Mouse (Mus musculus) kidney, postnatal 25 days (tissue): ENCODE results near the gene Pcolce2.
A peak's percentile ranks its signal among the peaks of the same experiment; 100 is the strongest.
"Not testable (repeated sequence)": the region's sequence is repeated elsewhere in the genome, so short reads cannot be mapped to it uniquely, and the experiment has no call there.

ENCODE experiments used
- DNase-seq, 2 experiments: peaks; one replicate each; pipeline ENCODE4 v3.0.0; 2021; ENCODE audit warnings: mixed read lengths in 2 of 2

Gene Pcolce2

DNA sequence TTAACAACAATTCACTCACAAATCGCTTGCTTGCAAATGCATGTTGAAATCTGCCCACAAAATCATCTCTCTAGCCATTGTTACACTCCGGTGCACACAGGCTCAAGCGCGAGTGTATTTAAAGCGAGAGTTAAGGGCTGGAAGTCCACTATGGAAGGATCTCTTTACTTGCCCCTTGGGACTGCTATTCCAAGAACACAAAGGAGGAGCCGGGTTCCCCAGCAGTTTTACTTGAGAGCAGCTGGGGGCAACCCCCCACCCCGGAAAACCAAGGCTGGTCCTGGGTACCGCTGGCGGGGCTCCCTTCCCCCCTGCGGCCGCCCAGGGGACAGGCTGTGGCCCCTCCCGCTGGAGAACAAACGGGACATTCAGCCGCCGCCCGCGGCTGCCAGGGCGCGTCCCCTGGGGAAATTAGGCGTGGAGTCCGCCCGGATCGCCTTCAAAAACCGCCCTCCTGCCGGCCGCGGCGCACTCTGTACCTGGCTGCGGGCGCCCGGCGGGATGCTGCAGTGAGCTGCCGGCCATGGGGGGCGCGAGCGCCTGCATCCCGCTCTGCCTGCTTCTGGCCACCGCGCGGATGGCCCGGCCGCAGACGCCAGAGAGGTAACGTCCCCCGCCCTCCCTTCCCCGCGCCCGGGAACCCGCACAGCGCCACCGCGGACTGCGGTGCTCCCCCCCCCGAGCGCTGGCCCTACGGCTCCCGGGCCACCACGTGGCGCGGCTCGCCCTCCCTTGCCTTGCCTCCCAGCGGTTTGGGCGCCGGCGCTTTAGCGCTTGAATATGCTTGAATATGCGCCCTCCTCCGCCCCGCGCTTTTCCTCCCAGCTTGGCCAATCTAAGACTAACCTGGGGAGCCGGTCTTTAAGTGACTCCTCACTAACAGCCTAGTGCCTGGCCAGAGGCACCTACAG, at the start of gene Pcolce2:
Gene Pcolce2, plus strand, starts transcription at position 331 of the 911 bp plus-strand sequence.
- peak; percentile 50 to 77 for DNase-seq

DNA sequence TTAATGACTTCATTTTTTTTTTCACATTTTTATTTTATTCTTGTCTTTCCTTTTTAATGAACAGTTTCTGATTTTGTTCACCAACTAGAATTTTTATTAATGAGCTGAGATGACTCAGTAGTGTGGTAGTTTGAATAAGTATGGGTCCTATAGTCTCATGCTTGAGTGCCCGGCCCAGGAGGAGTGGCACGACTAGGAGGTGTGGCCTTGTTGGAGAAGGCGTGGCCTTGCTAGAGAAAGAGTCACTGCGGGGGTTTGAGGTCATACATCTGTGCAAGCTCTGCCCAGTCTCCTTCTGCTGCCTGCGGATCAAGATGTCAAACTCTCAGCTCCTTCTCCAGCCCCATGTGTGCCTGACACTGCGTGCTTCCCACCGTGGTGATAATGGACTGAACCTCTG, 49.3 kb upstream of the Pcolce2 start:
- no peak for DNase-seq

DNA sequence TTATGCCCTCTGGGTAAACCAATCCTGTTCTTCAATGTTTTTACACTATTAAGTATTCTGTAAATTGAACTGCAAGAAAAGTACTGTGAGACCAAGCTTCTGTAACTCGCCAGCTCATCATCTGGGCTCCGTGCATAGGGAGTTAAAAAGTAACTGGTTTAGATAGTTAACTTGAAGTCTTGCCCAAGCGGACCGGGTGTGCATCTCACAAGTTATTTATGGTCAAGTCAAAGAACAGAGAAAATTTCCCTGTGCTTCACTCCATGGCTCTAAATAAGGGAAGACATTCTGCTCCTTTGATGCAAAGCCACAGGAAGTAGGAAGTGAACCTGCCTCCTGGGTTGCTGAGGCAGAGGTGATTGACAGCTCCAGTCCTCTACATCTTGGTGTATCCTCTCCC, 43.1 kb upstream of the Pcolce2 start:
- DNase-seq, result peak; percentile 53 to 68

DNA sequence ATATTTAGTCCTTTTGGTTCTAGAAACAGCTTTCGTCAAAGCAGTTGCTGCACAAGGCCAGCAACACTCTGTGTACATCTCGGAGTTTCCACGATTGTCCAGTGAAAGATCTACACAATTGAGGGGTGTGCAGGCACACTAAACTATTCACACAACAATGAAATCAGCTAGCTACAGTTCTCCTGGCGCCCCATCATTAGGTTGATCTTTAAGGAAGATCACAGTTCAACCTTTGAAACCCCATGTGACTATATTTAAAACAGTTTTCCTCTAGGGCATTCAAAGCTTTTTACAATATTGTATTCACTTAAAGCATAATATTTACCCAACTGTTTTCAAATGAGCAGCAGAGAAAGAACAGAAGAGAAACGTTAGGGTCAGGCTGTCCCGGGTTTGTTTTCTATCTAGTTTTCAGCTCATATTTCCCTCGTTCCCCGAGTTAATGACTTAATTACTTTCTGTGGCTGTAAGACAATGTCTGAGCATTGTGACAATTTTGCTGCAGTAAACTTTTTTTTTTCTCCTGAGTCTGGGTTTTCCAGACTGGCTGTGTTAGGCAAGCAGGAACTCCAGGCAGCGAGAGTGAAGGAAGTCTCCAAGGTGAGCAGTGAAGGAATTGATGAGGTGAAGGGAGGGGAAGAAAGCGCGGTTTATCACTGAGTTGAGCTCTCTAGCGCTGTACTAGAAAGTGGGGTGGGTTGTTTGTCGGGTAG, 39.8 kb upstream of the Pcolce2 start:
- DNase-seq, result no peak

DNA sequence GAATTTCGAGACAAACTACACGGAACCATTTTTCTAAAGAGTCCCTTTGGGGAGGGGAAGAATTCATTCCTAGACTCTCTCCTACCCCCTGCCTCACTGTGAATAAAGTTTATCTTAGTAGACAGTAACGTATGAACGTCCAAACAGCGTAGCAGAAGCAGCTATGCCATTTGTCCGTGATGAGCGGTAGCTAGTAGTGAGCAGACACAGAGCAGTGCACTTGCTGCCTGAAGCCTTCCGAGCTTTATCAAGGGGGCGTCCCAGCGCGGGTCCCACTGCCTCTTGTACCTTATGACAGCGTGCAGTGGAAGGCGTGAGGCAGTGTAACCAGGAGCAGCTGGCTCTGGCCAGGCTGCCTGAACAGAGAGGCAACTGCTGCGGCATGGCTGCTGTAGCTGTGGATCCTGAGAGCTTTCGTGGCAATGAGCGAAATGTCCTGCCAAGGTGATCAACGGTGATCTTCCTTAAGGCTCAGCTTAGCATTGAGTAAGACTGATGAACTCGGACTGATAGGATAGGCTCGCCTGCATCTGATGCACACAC, 39.2 kb upstream of the Pcolce2 start:
- peak in 1 of 2 experiments; percentile 14 for DNase-seq

DNA sequence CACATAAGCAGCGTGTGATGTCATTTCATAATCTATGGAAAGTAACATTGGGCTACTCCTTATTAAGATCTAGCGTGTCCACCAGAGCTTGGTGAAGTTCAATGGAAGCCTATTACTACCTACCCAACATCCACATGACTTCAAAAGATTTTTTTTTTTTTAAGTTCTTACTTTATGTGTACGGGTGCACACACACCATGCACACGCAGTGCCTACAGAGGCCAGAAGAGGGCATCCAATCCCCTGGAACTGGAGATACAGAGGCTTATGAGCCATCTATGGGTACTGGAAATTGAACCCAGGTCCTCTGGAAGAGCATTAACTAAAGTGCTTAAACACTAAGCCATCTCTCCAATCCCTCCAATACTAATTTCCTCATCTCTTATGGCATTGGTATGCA, 38.0 kb upstream of the Pcolce2 start:
- DNase-seq, result peak in 1 of 2 experiments; percentile 24

DNA sequence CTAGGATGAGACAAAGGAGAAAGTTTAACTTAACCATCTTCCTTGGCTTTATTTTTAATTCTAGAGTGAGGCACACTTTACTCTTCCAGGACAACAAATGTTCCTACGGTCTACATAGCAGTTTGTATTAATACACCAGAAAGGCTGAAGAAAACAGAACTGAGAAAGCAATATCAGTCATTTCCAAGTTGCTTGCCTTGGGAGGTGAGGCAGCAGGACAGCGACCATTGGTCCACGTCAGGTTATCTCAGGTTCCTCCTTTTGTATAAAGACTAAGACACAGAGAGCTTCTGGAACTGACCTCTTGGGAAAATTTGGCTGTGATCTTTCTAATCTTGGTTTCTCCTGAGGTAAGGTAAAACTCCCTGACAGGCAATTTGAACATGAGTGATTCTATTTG, 34.6 kb upstream of the Pcolce2 start:
- DNase-seq, result no peak

DNA sequence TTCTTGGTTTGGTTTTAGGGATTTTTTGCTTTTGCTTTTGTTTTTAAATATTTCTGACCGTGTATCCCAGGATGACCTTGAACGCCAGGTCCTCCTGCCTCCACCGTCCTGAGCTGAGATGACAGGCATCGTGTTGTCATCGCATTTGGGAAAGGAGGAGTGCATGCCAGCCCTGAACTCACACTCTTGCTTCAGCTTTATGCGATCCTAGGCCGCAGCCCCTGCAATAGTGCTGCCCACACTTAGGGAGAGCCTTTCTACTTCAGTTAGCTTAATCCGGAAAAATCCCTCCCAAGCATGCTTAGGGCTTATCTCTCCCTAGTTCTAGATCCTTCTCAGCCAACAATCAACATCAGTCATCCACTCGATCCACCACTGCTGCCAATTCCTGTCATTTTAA, 34.1 kb upstream of the Pcolce2 start:
- no peak for DNase-seq

DNA sequence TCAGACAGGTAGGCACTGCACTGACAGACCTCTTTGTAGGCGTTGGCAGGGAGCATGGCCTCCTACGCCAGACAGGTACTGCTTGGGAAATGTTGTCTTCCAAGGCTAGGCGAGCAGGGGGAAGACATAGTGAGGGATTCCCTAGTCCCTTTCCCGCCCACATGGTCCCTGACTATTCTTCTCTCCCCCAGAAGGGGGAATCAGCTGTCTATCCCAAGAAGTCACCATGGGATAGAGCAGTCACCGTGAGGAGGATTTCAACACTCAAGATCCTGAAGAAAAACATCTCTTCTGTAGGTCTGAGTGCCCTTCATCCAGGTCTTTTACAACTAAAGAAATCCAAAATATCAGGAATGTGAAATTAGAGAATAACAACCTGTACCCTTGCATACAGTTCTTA, 30.2 kb upstream of the Pcolce2 start:
- DNase-seq, result no peak

DNA sequence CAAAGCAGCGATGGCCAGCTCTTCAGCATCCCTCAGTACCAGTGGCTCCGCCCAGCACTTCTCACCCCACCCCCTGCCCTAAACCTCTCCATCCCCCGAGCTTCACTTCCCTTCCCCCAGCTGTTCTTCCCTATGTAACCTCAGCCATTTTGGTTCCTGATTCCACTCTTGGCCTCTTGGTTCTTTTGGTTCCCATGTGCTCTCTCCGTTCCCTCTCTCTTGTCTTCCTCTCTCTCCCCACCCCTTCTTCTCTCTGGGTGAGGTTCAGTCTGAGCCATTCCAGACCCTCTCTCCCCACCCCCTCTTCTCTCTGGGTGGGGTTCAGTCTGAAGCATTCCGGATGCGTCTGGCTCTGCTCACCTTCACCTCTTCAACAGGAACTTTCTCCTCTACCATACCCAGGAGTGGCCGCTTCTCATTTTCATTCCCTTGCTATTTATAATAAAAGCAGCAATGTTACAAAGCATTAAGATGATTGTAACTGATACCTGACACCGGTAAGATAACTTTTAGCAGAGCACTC, 25.1 kb upstream of the Pcolce2 start:
- DNase-seq, result no peak

DNA sequence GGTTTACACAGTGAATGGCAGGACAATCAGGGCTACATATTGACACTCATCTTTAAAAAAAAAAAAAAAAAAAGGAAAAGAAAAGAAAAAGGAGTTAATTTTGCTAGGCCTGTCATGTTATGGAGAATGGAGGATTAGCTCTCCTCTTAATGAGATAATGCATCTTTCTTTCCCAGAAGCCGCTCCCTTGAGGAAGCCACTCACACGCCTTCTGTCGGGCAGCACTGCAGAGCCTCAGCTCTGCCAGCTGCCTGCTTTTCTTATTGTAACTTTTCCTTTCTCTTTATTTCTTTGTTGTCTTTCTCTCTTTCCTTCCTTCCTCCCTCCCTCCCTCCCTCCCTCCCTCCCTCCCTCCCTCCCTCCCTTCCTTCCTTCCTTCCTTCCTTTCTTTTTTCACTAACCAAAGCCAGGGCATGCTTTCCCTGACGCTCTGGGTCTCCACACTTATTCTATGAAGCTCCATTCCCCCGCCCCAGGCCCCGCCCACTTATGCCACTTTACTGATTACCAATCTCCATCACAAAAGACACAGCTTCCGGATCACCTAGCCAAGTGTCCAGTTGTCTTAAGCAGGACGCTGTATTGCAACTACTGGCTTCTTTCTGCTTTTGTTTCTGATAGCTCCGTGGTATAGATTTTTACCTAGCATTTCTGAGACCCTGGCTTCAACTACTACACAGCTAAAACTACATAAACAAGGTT, 23.8 kb upstream of the Pcolce2 start:
- peak; percentile 45 to 47 for DNase-seq

DNA sequence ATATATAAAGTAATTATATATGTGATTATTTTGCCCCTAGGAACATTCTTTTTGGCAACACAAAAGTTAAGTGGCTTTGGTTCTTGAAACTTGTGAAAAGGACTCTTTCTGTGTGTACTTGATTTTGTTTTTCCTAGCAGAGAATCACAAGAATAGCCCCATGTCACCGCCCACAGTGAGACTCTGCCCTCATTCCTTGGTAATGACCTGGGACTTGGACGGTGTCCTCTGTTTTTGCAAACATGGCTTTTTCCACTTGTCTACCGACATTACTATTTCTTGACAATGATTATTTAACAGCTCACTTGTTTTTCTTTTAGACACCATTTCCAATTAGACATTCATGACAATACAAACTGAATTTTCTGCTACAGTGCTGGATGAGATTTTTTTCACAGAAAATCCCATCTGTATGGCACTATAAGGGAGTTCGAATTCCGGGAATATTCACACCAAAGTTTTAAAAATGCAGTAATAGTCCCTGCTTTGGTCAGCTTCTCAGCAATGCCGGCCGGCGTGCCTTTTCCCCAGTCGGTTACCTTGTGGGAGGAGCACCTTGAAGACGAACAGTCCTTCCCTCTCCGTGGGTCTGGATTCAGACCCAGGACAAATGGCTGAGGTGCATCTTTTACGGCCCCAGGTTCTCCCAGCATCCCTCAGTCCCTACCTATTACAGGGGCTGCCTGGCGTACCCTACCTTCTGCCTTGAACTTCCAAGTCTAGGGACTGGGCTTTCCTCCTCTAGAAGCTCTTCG, 22.4 kb upstream of the Pcolce2 start:
- DNase-seq, result peak; percentile 74 to 86

DNA sequence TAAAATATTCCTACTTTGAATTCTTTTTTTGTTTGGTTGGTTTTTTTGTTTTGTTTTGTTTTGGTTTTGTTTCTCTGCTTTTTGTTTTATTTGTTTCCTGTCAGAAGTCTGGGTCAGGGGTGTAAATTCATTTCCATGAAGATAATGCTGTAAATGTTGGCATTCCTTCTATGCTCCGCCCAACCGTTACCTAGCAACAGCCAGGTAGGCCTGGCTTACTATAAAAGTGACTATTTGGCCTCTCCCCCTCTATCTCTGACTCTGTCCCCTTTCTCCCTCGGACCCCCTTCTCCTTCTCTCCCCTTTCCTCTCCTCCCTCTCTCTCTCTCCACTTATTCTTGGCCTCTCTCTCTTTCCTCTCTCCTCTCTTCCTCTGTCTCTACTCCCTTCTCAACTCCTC, 21.4 kb upstream of the Pcolce2 start:
- DNase-seq, result peak in 1 of 2 experiments; percentile 36

DNA sequence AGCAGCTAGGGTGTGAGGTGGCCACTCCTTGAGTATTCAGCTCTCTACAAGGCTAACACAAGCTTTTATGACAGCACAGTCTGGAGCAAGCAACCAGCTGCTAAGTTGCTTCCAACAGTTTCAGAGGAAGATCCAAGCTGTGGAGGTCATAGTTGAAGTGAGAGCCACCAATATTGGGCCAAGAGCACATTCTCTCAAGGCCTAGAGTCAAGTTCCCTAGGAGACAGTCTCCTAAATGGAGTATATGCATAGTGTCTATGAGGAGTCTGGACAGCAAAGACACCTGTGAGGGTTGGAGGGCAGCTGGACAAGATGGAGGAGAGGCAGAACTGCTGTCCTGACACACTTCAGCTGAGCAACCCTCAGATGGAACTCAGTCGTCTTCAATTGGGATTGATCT, 18.8 kb upstream of the Pcolce2 start:
- DNase-seq, result no peak

DNA sequence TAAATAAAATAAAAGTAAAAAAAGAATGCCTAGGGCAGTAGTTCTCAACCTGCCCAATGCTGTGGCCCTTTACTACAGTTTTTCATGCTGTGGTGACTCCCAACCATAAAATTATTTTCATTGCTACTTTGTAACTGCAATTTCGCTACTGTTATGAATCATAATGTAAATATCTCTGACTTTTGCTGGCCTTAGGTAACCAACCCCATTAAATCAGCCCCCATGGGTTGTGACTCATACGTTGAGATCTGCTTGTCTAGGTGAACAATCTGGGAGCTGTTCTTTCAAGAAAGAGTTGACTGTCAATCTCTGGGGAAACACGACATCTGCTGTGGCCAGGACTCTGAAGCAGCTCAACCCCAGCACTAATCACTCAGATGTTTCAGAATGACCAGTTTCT, 13.3 kb upstream of the Pcolce2 start:
- DNase-seq, result no peak

DNA sequence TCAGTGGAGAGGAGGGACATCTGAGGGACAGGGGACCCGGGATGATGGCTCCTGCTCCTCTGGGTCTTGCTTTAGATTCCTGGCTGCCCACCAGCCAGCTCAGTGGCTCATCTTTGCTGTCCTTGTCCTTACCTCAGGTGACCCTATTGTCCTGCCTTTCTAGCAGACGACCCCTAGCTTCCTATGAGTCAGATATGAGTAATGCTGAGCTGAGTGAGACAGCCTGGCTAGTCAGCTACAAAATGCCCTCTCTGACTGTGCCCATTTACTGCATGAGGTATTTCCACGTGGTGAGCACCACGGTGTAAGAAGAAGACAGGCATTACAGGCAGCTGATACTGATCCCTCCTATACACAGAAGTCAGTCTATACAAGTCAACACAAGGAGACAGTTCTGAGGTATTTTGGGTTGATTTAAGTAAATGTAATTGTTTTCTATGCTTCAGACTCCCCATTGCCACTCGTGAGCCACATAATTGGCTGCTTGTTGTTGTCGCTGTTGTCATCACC, 8.9 kb upstream of the Pcolce2 start:
- no peak for DNase-seq

DNA sequence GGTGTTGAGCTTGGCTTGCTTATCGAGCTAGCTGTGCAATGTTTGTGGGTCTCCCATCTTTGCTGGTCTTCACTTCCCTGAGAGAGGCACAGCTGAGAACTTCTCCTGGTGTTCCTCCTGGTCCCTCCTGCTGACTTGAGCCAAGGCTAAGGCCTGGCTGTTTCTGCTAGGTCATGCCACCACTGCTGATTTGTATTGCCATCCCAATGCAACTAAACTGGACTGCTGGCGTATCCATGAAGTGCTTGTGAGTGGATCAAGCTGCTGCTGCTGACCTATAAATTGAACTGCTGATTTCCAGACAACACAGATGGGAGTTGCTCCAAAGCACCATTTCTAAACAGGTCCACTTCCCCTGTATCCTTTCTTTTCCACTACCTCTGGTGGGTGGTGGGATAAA, 7.8 kb upstream of the Pcolce2 start:
- not testable (repeated sequence) for DNase-seq

DNA sequence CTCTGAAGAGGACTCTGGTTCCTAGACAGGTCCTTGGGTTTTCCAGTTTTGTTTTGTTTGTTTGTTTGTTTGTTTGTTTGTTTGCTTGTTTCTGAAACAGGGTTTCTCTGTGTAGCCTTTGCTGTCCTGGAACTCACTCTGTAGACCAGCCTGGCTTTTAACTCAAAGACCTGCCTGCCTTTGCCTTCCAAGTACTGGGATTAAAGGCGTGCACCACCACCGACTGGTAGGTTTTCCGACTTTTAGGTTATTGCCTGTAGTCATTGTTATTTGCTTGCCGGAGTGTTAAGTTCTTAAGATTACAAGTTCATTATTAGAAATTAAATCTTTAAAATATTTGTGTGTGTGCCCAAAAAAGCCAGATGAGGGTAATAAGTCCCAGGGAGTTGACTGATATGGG, 1.0 kb upstream of the Pcolce2 start:
- DNase-seq, result no peak

DNA sequence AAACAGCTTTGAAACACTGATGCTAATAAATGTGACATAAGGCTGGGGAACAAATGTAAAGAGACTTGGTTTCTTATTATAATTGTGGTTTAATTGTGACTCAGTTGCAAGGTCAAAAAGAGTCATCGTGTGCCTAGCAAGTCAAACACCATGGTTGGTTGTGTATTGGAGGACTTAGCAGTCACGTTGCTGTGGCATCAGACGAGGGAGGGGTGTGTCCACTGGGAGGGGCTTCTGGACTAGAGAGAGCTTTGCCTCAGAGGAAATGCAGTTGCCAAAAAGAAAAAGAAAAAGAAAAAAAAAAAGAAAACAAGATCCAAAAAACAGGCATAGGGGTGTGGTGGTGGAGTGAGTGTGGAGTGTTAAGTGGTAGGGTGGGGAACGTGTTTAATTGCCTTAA, 2.5 kb downstream of the Pcolce2 start:
- DNase-seq, result no peak

DNA sequence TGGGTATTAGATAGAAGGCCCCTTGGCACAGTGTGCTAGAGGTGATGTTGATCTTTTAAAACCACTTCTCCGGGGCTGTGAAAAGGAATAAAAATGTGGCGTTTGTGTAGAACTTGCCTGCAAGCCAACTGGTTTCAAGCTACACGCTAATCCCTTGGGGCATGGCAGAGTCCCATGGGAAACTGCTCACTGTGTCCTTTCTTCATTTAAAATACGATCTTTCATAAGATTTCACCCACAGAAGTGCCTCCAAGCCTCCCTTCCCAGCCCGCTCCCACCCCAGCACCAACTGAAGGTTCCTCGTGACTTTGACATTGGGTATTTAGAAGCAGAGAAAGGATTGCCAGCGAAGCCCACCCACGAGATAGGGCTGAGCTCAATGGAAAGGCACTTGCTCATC, 8.5 kb downstream of the Pcolce2 start:
- no peak for DNase-seq

DNA sequence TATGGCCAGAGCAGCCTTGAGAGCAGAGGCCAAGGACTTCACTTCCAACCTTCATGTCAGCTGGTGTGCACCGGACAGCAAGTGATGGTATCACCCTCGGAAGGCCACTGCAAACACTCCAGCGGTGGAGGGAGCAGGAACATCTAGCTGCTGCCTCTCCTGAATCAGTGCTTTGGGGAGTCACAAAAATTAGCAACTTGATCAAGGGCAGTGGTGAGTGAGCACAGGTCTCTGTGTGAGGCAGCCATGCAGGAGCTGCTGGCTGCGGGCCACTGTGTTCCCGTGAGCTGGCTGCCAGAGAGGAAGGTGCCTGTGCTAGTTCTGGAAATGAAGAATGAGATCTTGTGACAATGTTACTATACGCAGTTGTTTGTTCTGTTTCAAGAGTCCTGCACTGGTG, 16.0 kb downstream of the Pcolce2 start:
- DNase-seq, result peak; percentile 21 to 57

DNA sequence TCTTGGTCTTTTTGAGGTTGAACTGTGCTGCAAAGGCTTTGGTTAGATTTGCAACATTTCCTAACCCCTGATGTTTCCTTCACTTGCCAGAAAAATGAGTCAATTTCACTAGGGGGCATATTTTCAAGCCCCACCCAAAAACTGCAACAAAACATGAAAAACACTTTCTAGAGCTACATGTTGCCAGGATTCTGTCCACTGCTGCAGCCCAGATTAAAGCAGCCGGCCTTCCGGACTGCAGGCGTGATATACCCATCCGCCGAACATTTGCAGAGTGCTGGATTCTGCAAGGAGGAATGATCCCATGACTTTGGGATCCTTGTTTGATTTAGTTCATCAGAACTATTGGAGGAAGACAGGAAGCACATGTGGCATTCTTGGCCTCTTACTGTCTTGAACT, 17.0 kb downstream of the Pcolce2 start:
- DNase-seq, result no peak
